Mouse (Mus musculus): ENCODE data around the gene Tom1l1. TPM values are rescaled to one million over a fixed set of nuclear protein-coding genes. Genes with fewer than 3 reads are reported as not detected.

Gene Tom1l1
- polyA plus RNA-seq, 1 experiment from 2014 or later = 11.4 TPM

DNA sequence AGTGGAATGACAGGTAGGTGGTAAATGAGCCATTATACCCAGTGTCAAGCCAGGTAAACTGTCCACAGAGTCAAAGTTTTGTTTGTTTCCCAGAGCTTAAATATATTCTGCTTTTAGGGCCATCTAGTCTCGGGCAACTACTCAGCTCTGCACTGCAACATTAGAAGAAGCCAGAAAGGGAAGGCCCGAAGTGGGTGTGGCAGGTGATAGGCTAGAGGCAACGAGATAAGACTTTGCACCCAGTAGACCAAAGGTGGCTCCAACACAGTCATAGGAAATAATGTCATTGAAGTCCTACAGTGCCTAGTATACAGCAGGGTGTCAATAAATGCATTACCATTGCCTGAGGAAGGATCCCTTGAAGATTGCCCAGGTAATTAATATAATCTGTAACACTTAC is 25.1 kb downstream of the Tom1l1 start:
- no peak for ATAC-seq
- Histone ChIP-seq H3K9me3 (ENCODE audit: control insufficient read depth, low read length) (no peaks in the 10 kb centered on the region), H3K4me2 (ENCODE audit: low read length) (no peak overlapping the region), H3K4me1 (replicated peaks; ENCODE audit: control insufficient read depth, insufficient read depth, low read length) (peaks cover 16% of the 10 kb centered on the region), H3K9ac (replicated peaks; ENCODE audit: low read depth, low read length) (no peak overlapping the region), H3K27me3 (replicated peaks; ENCODE audit: control insufficient read depth, insufficient read depth, low read length) (no peaks in the 10 kb centered on the region), H3K4me3 (replicated peaks; ENCODE audit: low read length) (no peak overlapping the region), H3K36me3 (ENCODE audit: control insufficient read depth, insufficient read depth) (no peaks in the 10 kb centered on the region), H3K27ac (ENCODE audit: low read length) (no peak overlapping the region)
- WGBS = 79% methylated on average over 3 of the region's 3 CpGs

DNA sequence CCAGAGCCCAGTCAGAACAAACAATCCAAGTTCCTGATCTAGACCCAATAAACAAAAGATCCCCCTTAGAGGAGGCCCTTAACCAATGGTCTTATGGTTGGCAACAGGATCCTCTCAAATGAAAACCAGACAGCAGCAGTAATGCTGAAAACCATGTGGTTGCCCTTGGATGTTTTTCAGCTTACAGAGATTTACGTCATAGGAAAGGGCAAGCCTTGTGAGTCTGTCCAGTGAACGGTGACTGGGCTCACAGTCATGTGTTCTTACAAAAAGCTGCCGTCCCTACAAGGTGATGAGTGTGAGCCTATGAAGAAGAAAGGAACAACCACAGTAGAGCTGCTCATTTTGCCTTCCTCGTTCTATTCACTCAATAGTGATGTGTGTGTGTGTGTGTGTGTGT is 27.5 kb downstream of the Tom1l1 start:
- Histone ChIP-seq H3K9me3 (ENCODE audit: control insufficient read depth, low read length) (no peaks in the 10 kb centered on the region), H3K27me3 (replicated peaks; ENCODE audit: control insufficient read depth, insufficient read depth, low read length) (no peaks in the 10 kb centered on the region), H3K4me2 (ENCODE audit: low read length) (no peak overlapping the region), H3K4me1 (replicated peaks; ENCODE audit: control insufficient read depth, insufficient read depth, low read length) (peaks cover 15% of the 10 kb centered on the region), H3K9ac (replicated peaks; ENCODE audit: low read depth, low read length) (no peak overlapping the region), H3K36me3 (ENCODE audit: control insufficient read depth, insufficient read depth) (0 out of 2 replicates have a peak, but pooled peaks cover 3% of the 10 kb centered on the region), H3K4me3 (replicated peaks; ENCODE audit: low read length) (no peak overlapping the region), H3K27ac (ENCODE audit: low read length) (no peak overlapping the region)
- no peak for ATAC-seq
- 92% methylated on average over 4 of the region's 4 CpGs for WGBS

DNA sequence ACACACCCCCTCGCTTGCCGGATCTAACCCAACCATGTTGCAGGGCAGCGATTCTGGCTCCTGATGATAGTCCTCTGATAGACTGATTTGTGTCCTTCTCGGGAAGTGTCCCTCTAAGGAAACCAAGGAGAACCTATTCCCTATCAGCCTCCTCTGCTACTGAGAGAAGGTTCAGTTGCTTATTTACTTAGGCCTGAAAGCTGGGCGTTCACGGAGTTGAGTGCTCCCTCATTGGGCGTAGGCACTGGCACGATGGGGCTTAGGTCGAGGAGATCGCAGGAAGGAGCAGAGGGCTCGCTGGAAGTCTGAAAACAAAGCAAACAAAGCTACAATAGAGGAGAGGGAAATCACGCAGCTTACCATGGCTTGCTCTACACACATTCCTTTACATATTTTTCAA is 30.6 kb downstream of the Tom1l1 start:
- H3K9me3 ChIP-seq (ENCODE audit: control insufficient read depth, low read length) = no peaks in the 10 kb centered on the region
- H3K27me3 ChIP-seq (replicated peaks; ENCODE audit: control insufficient read depth, insufficient read depth, low read length) = no peaks in the 10 kb centered on the region
- 0 out of 2 replicates have a peak, but pooled peaks cover 3% of the 10 kb centered on the region for H3K36me3 ChIP-seq (ENCODE audit: control insufficient read depth, insufficient read depth)
- no peaks in the 10 kb centered on the region for H3K4me1 ChIP-seq (replicated peaks; ENCODE audit: control insufficient read depth, insufficient read depth, low read length)
- no peak overlapping the region for H3K4me3 ChIP-seq (replicated peaks; ENCODE audit: low read length)
- WGBS = 96% methylated on average over 12 of the region's 12 CpGs
- no peak overlapping the region for H3K27ac ChIP-seq (ENCODE audit: low read length)
- no peak overlapping the region for H3K4me2 ChIP-seq (ENCODE audit: low read length)
- no peak for ATAC-seq
- no peak overlapping the region for H3K9ac ChIP-seq (replicated peaks; ENCODE audit: low read depth, low read length)

DNA sequence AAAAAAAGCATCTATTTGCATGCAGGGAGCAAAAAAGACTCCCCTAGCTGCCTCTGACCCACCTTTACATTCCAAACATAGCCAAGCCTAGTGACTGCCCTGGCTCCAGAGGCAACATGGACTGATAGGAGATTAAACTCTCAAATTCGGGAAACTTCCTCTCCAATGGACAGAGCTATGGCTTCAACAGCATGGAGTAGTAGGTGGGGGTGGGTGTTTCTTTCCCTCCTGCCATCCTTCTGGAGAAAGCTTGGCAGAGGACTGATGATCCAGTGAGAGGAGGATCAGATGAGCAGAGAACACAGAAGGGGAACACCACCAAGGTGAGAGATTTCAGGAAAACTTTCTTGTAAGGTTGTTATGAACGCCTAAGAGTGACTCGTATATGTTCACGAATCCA is 35.6 kb downstream of the Tom1l1 start:
- Histone ChIP-seq H3K4me2 (ENCODE audit: low read length) (no peak overlapping the region), H3K9me3 (ENCODE audit: control insufficient read depth, low read length) (no peaks in the 10 kb centered on the region), H3K27me3 (replicated peaks; ENCODE audit: control insufficient read depth, insufficient read depth, low read length) (no peaks in the 10 kb centered on the region), H3K36me3 (ENCODE audit: control insufficient read depth, insufficient read depth) (peaks cover 8% of the 10 kb centered on the region), H3K9ac (replicated peaks; ENCODE audit: low read depth, low read length) (no peak overlapping the region), H3K27ac (ENCODE audit: low read length) (no peak overlapping the region), H3K4me3 (replicated peaks; ENCODE audit: low read length) (no peak overlapping the region), H3K4me1 (replicated peaks; ENCODE audit: control insufficient read depth, insufficient read depth, low read length) (no peaks in the 10 kb centered on the region)
- 96% methylated on average over 4 of the region's 4 CpGs for WGBS
- no peak for ATAC-seq

DNA sequence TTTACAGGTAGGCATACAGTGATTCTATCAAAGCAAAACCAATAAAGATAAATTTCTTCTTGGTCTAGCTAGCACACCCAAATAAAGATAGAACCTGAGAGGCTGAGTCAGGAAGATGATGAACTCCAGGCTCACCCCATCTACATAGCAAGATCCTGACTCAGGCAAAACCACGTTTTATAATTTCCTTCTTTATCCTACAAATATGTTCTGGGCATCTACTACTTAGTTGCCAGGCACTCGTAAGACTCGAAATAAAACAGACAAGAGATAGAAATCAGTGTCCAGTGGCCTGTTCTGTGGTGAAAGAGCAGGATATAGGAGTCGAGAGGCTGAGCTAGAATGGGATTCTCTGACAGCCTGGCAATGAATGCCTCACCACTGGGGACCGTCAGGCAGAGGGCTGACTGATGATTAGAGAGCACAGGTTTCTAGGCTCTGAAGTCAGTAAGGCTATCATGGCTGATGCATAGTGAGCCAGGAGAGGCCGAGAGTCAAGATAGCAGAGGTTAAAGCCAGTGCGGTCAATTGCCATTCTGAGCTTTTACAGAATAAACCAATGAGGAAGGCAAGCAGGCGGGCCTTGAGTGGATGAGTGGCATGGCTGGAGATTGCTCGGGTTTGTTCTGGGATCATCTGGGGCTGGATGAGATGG is 37.8 kb downstream of the Tom1l1 start:
- H3K36me3 ChIP-seq (ENCODE audit: control insufficient read depth, insufficient read depth) = peaks cover 16% of the 10 kb centered on the region
- ATAC-seq = no peak
- no peak overlapping the region for H3K4me2 ChIP-seq (ENCODE audit: low read length)
- 88% methylated on average over 9 of the region's 9 CpGs for WGBS
- no peaks in the 10 kb centered on the region for H3K9me3 ChIP-seq (ENCODE audit: control insufficient read depth, low read length)
- H3K4me3 ChIP-seq (replicated peaks; ENCODE audit: low read length) = no peak overlapping the region
- H3K4me1 ChIP-seq (replicated peaks; ENCODE audit: control insufficient read depth, insufficient read depth, low read length) = no peaks in the 10 kb centered on the region
- H3K27ac ChIP-seq (ENCODE audit: low read length) = no peak overlapping the region
- no peaks in the 10 kb centered on the region for H3K27me3 ChIP-seq (replicated peaks; ENCODE audit: control insufficient read depth, insufficient read depth, low read length)
- H3K9ac ChIP-seq (replicated peaks; ENCODE audit: low read depth, low read length) = no peak overlapping the region

DNA sequence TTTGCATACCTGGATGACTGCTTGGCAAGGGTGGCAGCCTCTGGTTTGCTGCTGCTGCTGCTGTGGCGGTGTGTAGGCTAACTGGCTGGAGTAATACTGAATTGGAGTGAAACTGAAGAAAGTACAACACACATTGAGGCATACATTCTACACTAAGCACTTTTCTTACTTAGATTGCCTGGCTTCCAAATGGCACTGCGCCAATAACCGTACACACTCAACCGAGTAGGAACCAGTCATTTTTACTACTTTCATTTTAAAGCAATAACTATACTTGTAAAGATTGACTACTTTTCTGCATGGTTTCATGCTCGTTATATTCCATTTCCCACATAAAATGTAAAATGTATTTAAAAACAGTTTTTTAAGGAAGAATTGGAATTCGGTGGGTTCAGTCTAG is 38.4 kb downstream of the Tom1l1 start:
- no peaks in the 10 kb centered on the region for H3K9me3 ChIP-seq (ENCODE audit: control insufficient read depth, low read length)
- H3K27me3 ChIP-seq (replicated peaks; ENCODE audit: control insufficient read depth, insufficient read depth, low read length) = no peaks in the 10 kb centered on the region
- H3K4me3 ChIP-seq (replicated peaks; ENCODE audit: low read length) = no peak overlapping the region
- H3K4me2 ChIP-seq (ENCODE audit: low read length) = no peak overlapping the region
- H3K4me1 ChIP-seq (replicated peaks; ENCODE audit: control insufficient read depth, insufficient read depth, low read length) = no peaks in the 10 kb centered on the region
- no peak for ATAC-seq
- WGBS = 79% methylated on average over 6 of the region's 6 CpGs
- H3K27ac ChIP-seq (ENCODE audit: low read length) = no peak overlapping the region
- peaks cover 17% of the 10 kb centered on the region for H3K36me3 ChIP-seq (ENCODE audit: control insufficient read depth, insufficient read depth)
- no peak overlapping the region for H3K9ac ChIP-seq (replicated peaks; ENCODE audit: low read depth, low read length)

DNA sequence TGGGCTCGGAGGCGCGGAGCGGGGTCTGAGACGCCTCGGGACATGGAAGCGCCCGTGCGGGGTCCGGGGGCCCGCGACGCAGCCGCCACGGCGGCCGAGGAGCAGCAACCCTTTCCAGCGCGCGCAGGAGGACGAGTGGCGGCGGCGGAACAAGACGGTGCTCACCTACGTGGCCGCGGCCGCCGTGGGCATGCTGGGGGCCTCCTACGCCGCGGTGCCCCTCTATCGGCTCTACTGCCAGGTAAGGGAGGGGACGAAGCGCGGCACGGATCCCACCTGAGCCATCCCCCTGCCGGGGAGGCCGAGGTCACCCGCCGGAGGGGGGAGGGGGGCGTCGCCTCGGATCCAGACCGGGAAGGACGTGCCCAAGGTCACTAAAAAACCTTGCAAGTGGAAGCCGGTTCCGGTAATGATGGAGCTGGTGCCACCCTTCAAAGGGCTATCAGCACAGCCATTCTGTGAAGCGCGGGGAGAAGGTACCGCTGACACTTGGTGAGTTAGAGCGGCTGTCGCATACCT is 49.8 kb downstream of the Tom1l1 start:
- H3K27me3 ChIP-seq (replicated peaks; ENCODE audit: control insufficient read depth, insufficient read depth, low read length) = no peaks in the 10 kb centered on the region
- no peaks in the 10 kb centered on the region; the same call in 1 of the 2 replicates for H3K36me3 ChIP-seq (ENCODE audit: control insufficient read depth, insufficient read depth)
- peak; percentile 18 for ATAC-seq
- peaks cover 14% of the 10 kb centered on the region for H3K4me1 ChIP-seq (replicated peaks; ENCODE audit: control insufficient read depth, insufficient read depth, low read length)
- no peaks in the 10 kb centered on the region for H3K9me3 ChIP-seq (ENCODE audit: control insufficient read depth, low read length)
- H3K9ac ChIP-seq (replicated peaks; ENCODE audit: low read depth, low read length) = peak overlapping the region; percentile 99
- H3K27ac ChIP-seq (ENCODE audit: low read length) = peak overlapping the region; percentile 92
- peak overlapping the region; percentile 62 for H3K4me3 ChIP-seq (replicated peaks; ENCODE audit: low read length)
- WGBS = under 1% methylated on average over 46 of the region's 54 CpGs
- peak overlapping the region; percentile 75 for H3K4me2 ChIP-seq (ENCODE audit: low read length)

DNA sequence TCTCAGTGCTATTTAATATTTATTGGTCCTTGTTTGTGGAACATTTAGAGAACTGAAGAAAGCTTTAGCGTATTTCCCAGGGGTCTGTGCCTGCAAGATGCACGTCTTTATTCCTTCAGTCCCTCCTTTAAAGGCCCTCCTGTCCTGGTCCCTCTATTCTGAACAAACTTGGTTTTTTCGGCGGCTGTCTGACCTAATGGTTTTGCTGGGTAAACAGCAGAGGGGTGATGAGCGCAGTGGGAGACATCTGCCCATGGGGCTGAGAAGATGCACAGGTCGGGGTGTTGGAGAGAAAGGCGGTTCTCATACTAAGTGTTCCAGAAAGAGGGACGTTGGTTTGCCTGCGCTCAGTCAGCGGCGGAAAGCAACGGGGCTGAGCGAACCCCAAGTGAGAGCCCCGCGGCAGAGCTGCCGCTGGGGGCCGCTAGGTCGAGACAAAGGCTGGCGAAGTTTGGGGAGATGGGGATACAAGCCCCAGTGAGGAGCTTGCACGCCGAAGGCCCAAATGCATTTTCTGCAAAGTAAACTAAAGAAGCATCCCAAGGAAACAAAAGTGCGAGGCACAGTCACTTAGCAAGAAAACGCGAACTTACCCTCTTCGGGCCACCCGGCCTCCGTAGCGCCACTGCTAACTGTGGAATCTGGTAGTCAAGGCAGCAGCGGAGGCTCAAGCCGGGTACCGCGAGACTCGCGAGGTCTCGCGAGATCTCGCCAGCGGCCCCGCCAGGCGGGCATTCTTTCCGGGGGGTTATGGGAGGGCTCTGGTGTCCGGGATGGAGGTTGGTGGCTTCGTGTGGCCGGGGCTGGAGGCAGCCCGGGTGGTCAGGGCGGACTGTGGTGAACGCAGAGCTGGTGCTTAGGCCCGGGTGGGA is 50.5 kb downstream of the Tom1l1 start, which contains the start of the genes Stxbp4 and Cox11:
Gene Stxbp4 (minus strand): TSS at position 645 of the 872 bp plus-strand sequence.
Gene Cox11 (plus strand): TSS at position 734 of the 872 bp plus-strand sequence.
- H3K27me3 ChIP-seq (replicated peaks; ENCODE audit: control insufficient read depth, insufficient read depth, low read length) = no peaks in the 10 kb centered on the region
- H3K4me2 ChIP-seq (ENCODE audit: low read length) = peak within 1 kb of the TSS; percentile 75
- ATAC-seq = peak; percentile 97
- peak within 1 kb of the TSS; percentile 62 for H3K4me3 ChIP-seq (replicated peaks; ENCODE audit: low read length)
- under 1% methylated on average over 48 of the region's 48 CpGs for WGBS
- no peaks in the 10 kb centered on the region for H3K36me3 ChIP-seq (ENCODE audit: control insufficient read depth, insufficient read depth)
- peaks cover 14% of the 10 kb centered on the region for H3K4me1 ChIP-seq (replicated peaks; ENCODE audit: control insufficient read depth, insufficient read depth, low read length)
- peak within 1 kb of the TSS; percentile 99 for H3K9ac ChIP-seq (replicated peaks; ENCODE audit: low read depth, low read length)
- peak within 1 kb of the TSS; percentile 92 for H3K27ac ChIP-seq (ENCODE audit: low read length)
- H3K9me3 ChIP-seq (ENCODE audit: control insufficient read depth, low read length) = no peaks in the 10 kb centered on the region

DNA sequence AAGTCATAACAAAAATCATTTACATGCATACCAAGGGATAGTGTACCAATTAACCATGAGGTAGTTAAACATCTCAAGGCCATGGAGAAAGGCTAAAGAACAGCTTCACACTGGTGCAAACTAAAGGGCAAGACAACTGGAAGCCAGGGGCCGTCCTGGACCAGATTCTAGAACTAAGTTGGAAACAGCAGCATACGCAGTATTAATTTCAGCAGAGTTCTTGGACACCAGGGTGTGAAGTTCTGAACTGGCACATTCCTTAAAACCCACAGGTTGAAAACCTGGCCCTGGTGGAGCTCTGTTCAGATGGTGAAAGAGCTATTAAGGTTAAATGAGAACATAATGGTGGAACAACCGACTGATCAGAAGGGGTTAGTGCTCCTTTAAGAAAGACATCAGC is 53.5 kb downstream of the Tom1l1 start:
- no peaks in the 10 kb centered on the region for H3K36me3 ChIP-seq (ENCODE audit: control insufficient read depth, insufficient read depth)
- no peak for ATAC-seq
- peaks cover 10% of the 10 kb centered on the region for H3K4me1 ChIP-seq (replicated peaks; ENCODE audit: control insufficient read depth, insufficient read depth, low read length)
- H3K4me2 ChIP-seq (ENCODE audit: low read length) = no peak overlapping the region
- H3K27me3 ChIP-seq (replicated peaks; ENCODE audit: control insufficient read depth, insufficient read depth, low read length) = no peaks in the 10 kb centered on the region
- H3K4me3 ChIP-seq (replicated peaks; ENCODE audit: low read length) = no peak overlapping the region
- WGBS = 90% methylated on average over 3 of the region's 3 CpGs
- H3K9ac ChIP-seq (replicated peaks; ENCODE audit: low read depth, low read length) = no peak overlapping the region
- H3K9me3 ChIP-seq (ENCODE audit: control insufficient read depth, low read length) = no peaks in the 10 kb centered on the region
- no peak overlapping the region for H3K27ac ChIP-seq (ENCODE audit: low read length)

All from forebrain, embryonic 16.5 days (tissue).